Mouse (Mus musculus) CH12.LX (cell line): Measurements from ENCODE around the gene Glrp1. TPM values are rescaled to one million over a fixed set of nuclear protein-coding genes. Genes with fewer than 3 reads are reported as not detected.

Experiments
- DNase-seq: peaks from one replicate; pipeline ENCODE4 v3.0.0-alpha.2; 2013; ENCODE audit errors: extremely low read depth
- H3K27ac ChIP-seq: 2 replicates; pipeline ENCODE4 v1.5.1; 2012; ENCODE audit warnings: low read depth, mild to moderate bottlenecking, control low read depth, moderate library complexity; ENCODE audit not compliant: insufficient read depth
- H3K27me3 ChIP-seq: replicated peaks from 2 replicates; pipeline ENCODE3; 2012; ENCODE audit warnings: inconsistent platforms
- H3K36me3 ChIP-seq, 2 experiments: replicated peaks in 1 of 2; 2 replicates each; pipeline versions ENCODE3 to v1.6.1; 2012; ENCODE audit warnings: inconsistent platforms in 1 of 2, low read length in 1 of 2, mild to moderate bottlenecking in 1 of 2, mixed read lengths in 1 of 2, moderate library complexity in 1 of 2; ENCODE audit not compliant: control insufficient read depth in 1 of 2, insufficient read depth in 1 of 2
- H3K4me1 ChIP-seq, 2 experiments: 2 replicates each; pipeline ENCODE4 v1.6.1; 2012; ENCODE audit warnings: inconsistent platforms in 1 of 2, moderate library complexity in 1 of 2; ENCODE audit not compliant: insufficient read depth in 2 of 2, control insufficient read depth in 1 of 2
- H3K4me2 ChIP-seq: 2 replicates; pipeline ENCODE4 v1.6.1; 2012; ENCODE audit warnings: low read depth, mild to moderate bottlenecking, control low read depth; ENCODE audit not compliant: poor library complexity, insufficient read depth, severe bottlenecking
- H3K4me3 ChIP-seq, 3 experiments: fragments of 150-350 bp in 1 of 3; sonication (generic) in 1 of 3; replicated peaks in 1 of 3; 2 replicates each; pipeline versions ENCODE3 to v1.5.1; 2011 to 2012; ENCODE audit warnings: low read depth in 2 of 3, low read length in 2 of 3, mild to moderate bottlenecking in 2 of 3, moderate library complexity in 2 of 3, control low read depth in 1 of 3, improper control_type of control experiment in 1 of 3, inconsistent platforms in 1 of 3, mixed read lengths in 1 of 3; ENCODE audit not compliant: poor library complexity in 1 of 3
- H3K79me2 ChIP-seq: replicated peaks from 2 replicates; pipeline ENCODE4 v1.6.1; 2012; ENCODE audit warnings: mild to moderate bottlenecking, moderate library complexity; ENCODE audit not compliant: control insufficient read depth, poor library complexity, insufficient read depth, severe bottlenecking; ENCODE audit errors: extremely low read depth
- H3K9ac ChIP-seq: 2 replicates; pipeline ENCODE4 v1.6.1; 2012; ENCODE audit warnings: low read depth, mild to moderate bottlenecking, control low read depth, moderate library complexity; ENCODE audit not compliant: insufficient read depth
- H3K9me3 ChIP-seq: replicated peaks from 2 replicates; pipeline ENCODE3; 2012; ENCODE audit warnings: low read length, inconsistent platforms, mixed read lengths
- BHLHE40 ChIP-seq: IDR thresholded peaks from 2 replicates; pipeline ENCODE4 v1.6.1; 2011; ENCODE audit warnings: mild to moderate bottlenecking, low read depth, low read length, improper control_type of control experiment
- CTCF ChIP-seq, 2 experiments: IDR thresholded peaks in 1 of 2; conservative IDR thresholded peaks in 1 of 2; 2 replicates each; pipeline ENCODE4 v1.5.1; 2011 to 2012; ENCODE audit warnings: low read depth in 2 of 2, low read length in 2 of 2, improper control_type of control experiment in 1 of 2, inconsistent platforms in 1 of 2, mild to moderate bottlenecking in 1 of 2, moderate library complexity in 1 of 2
- ELF1 ChIP-seq: IDR thresholded peaks from 2 replicates; pipeline ENCODE4 v1.6.1; 2014; ENCODE audit warnings: low read depth, mild to moderate bottlenecking, inconsistent platforms, low read length, improper control_type of control experiment
- EP300 ChIP-seq: IDR thresholded peaks from 2 replicates; pipeline ENCODE4 v1.6.1; 2011; ENCODE audit warnings: low read length, improper control_type of control experiment
- ETS1 ChIP-seq: conservative IDR thresholded peaks from 2 replicates; pipeline ENCODE4 v1.6.1; 2012; ENCODE audit warnings: low read depth, mild to moderate bottlenecking, inconsistent platforms, low read length, improper control_type of control experiment, moderate library complexity
- GABPA ChIP-seq: IDR thresholded peaks from 2 replicates; pipeline ENCODE4 v1.6.1; 2012; ENCODE audit warnings: low read depth, low read length, improper control_type of control experiment, inconsistent platforms; ENCODE audit not compliant: insufficient replicate concordance
- HCFC1 ChIP-seq: IDR thresholded peaks from 2 replicates; pipeline ENCODE4 v1.6.1; 2012; ENCODE audit warnings: low read depth, mild to moderate bottlenecking, inconsistent platforms, low read length, improper control_type of control experiment
- IRF4 ChIP-seq: IDR thresholded peaks from 2 replicates; pipeline ENCODE4 v1.6.1; 2014; ENCODE audit warnings: low read depth, mild to moderate bottlenecking, inconsistent platforms, low read length, improper control_type of control experiment
- JUND ChIP-seq: conservative IDR thresholded peaks from 2 replicates; pipeline ENCODE4 v1.6.1; 2011; ENCODE audit warnings: low read depth, low read length, improper control_type of control experiment
- KAT2A ChIP-seq: IDR thresholded peaks from 2 replicates; pipeline ENCODE4 v1.6.1; 2012; ENCODE audit warnings: low read length, improper control_type of control experiment, inconsistent platforms; ENCODE audit not compliant: insufficient replicate concordance
- MAX ChIP-seq: IDR thresholded peaks from 2 replicates; pipeline ENCODE4 v1.6.1; 2011; ENCODE audit warnings: low read length, improper control_type of control experiment
- MAZ ChIP-seq: IDR thresholded peaks from 2 replicates; pipeline ENCODE4 v1.6.1; 2012; ENCODE audit warnings: low read depth, mild to moderate bottlenecking, inconsistent platforms, low read length, improper control_type of control experiment, moderate library complexity
- MEF2A ChIP-seq: IDR thresholded peaks from 2 replicates; pipeline ENCODE4 v1.6.1; 2014; ENCODE audit warnings: low read depth, mild to moderate bottlenecking, inconsistent platforms, low read length, improper control_type of control experiment, borderline replicate concordance
- MXI1 ChIP-seq: IDR thresholded peaks from 2 replicates; pipeline ENCODE4 v1.6.1; 2011; ENCODE audit warnings: mild to moderate bottlenecking, low read depth, low read length, improper control_type of control experiment
- MYC ChIP-seq: IDR thresholded peaks from 2 replicates; pipeline ENCODE4 v1.6.1; 2011; ENCODE audit warnings: low read depth, mild to moderate bottlenecking, improper control_type of control experiment, low read length
- NELFE ChIP-seq: IDR thresholded peaks from 2 replicates; pipeline ENCODE4 v1.6.1; 2011; ENCODE audit warnings: low read depth, low read length, improper control_type of control experiment
- POLR2A ChIP-seq: IDR thresholded peaks from 2 replicates; pipeline ENCODE4 v1.6.1; 2011; ENCODE audit warnings: low read depth, mild to moderate bottlenecking, improper control_type of control experiment, low read length
- POLR2AphosphoS2 ChIP-seq: IDR thresholded peaks from 2 replicates; pipeline ENCODE4 v1.6.1; 2011; ENCODE audit warnings: low read depth, low read length, improper control_type of control experiment
- SIN3A ChIP-seq: IDR thresholded peaks from 2 replicates; pipeline ENCODE4 v1.6.1; 2012; ENCODE audit warnings: low read length, improper control_type of control experiment, inconsistent platforms
- SMC3 ChIP-seq: IDR thresholded peaks from 2 replicates; pipeline ENCODE4 v1.6.1; 2011; ENCODE audit warnings: low read depth, low read length, improper control_type of control experiment
- TCF12 ChIP-seq: IDR thresholded peaks from 2 replicates; pipeline ENCODE4 v1.6.1; 2014; ENCODE audit warnings: low read depth, mild to moderate bottlenecking, inconsistent platforms, low read length, improper control_type of control experiment
- UBTF ChIP-seq: IDR thresholded peaks from 2 replicates; pipeline ENCODE4 v1.6.1; 2012; ENCODE audit warnings: low read depth, mild to moderate bottlenecking, inconsistent platforms, low read length, improper control_type of control experiment, moderate library complexity
- USF1 ChIP-seq: IDR thresholded peaks from 2 replicates; pipeline ENCODE4 v1.6.1; 2014; ENCODE audit warnings: low read depth, mild to moderate bottlenecking, inconsistent platforms, low read length, improper control_type of control experiment
- ZKSCAN1 ChIP-seq: IDR thresholded peaks from 2 replicates; pipeline ENCODE4 v1.6.1; 2012; ENCODE audit warnings: low read depth, inconsistent platforms, low read length, improper control_type of control experiment, borderline replicate concordance
- ZMIZ1 ChIP-seq: IDR thresholded peaks from 2 replicates; pipeline ENCODE4 v1.6.1; 2012; ENCODE audit warnings: low read depth, mild to moderate bottlenecking, inconsistent platforms, low read length, improper control_type of control experiment
- dilution Hi-C: fragments of 300-500 bp; cut with MboI; formaldehyde crosslinking; loops from 2 replicates; pipeline ENCODE4 v1.14.3; 2020; ENCODE audit warnings: low sequenced_read_pairs; ENCODE audit not compliant: extremely low pct_unique_long_range_greater_than_20kb, extremely low pct_ligation_motif_present
- in situ Hi-C: fragments of 300-500 bp; cut with MboI; formaldehyde crosslinking; loops from 3 replicates; pipeline ENCODE4 v1.14.3; 2019; ENCODE audit warnings: low sequenced_read_pairs, low pct_ligation_motif_present, low pct_unique_long_range_greater_than_20kb, mixed read lengths
- polyA plus RNA-seq: library from polyadenylated mRNA; unstranded; fragments of >175 nt; gene quantifications from 2 replicates; pipeline ENCODE4 v1.2.1, GENCODE M21; 2012; ENCODE audit warnings: low read depth; ENCODE audit not compliant: insufficient read length
- total RNA-seq, 2 experiments: library from RNA; depleted of rRNA; stranded (reverse); fragments of 300-350 nt in 1 of 2; fragments of >200 nt in 1 of 2; gene quantifications; 2 replicates each; pipeline ENCODE4 v1.2.3; 2012 to 2014

The Glrp1 gene
- total RNA-seq (2012; rRNA removed), result 4.0 and 9.3 TPM in 2 replicates
- 6.1 and 6.3 TPM in 2 replicates for total RNA-seq (2014; rRNA removed)
- 9.1 and 11.7 TPM in 2 replicates for polyA plus RNA-seq

DNA sequence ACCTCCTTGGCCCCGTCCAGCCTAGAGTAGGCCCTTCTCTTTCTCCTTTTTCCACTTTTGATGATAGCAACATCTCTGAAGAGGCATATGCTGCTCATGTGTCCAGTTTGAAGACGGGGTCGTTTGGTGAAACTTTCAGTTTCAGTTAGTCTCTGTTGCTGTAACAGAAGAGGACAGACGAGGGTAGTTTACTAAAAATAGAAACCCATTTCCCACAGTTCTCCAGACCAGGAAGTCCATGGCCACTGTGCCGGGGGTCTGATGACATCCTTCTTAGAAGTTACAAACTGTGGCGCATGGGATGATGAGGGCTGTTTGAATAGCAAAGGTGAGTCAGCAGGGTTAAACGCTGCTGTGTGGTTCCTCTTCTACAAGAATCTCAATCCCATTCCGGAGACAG lies at the start of gene Glrp1:
TSS of gene Glrp1 (minus strand) at position 278 of the 400 bp plus-strand sequence.
- H3K9me3 ChIP-seq, result peaks cover 34% of the 10 kb centered on the region
- H3K27ac ChIP-seq, result peak within 1 kb of the TSS; percentile 94
- peak within 1 kb of the TSS; percentile 53 to 73 (median 55) for H3K4me3 ChIP-seq
- TF ChIP-seq ZMIZ1, result 0 out of 2 replicates have a peak, but pooled peaks have one; percentile 28
- peak; percentile 79 for TF ChIP-seq MYC
- TF ChIP-seq MAZ, result 0 out of 2 replicates have a peak, but pooled peaks have one; percentile 13
- TF ChIP-seq BHLHE40, result peak; percentile 57
- TF ChIP-seq MEF2A, result peak; percentile 95
- TF ChIP-seq SIN3A, result peak; percentile 72
- peak; percentile 59 for TF ChIP-seq HCFC1
- TF ChIP-seq TCF12, result peak; percentile 53; the same call in 1 of the 2 replicates
- no peak for TF ChIP-seq CTCF (conservative IDR thresholded peaks at IDR 0.05 in 1 of 2, IDR thresholded peaks at IDR 0.05 in 1 of 2; ENCODE audit: low read depth in 2 of 2, low read length in 2 of 2)
- no peak for TF ChIP-seq JUND
- TF ChIP-seq ZKSCAN1, result no peak
- TF ChIP-seq NELFE, result no peak
- TF ChIP-seq ELF1, result peak; percentile 91
- peak; percentile 33; the same call in 1 of the 2 replicates for TF ChIP-seq EP300
- TF ChIP-seq MXI1, result peak; percentile 71
- TF ChIP-seq MAX, result peak; percentile 55
- no peak for TF ChIP-seq POLR2AphosphoS2
- TF ChIP-seq ETS1, result peak; percentile 74
- peak; percentile 67 for TF ChIP-seq IRF4
- TF ChIP-seq KAT2A, result 0 out of 2 replicates have a peak, but pooled peaks have one; percentile 25
- 0 out of 2 replicates have a peak, but pooled peaks have one; percentile 20 for TF ChIP-seq POLR2A
- peaks cover 10 to 16% of the 10 kb centered on the region in 2 experiments for H3K36me3 ChIP-seq
- no peaks in the 10 kb centered on the region for H3K27me3 ChIP-seq
- H3K4me2 ChIP-seq, result peak within 1 kb of the TSS; percentile 81
- in situ Hi-C loops (no loop called here), dilution Hi-C loops (no loop called here)
- DNase-seq, result peak; percentile 77
- peaks cover 5 to 17% of the 10 kb centered on the region in 2 experiments; a peak in 2 of 4 replicates for H3K4me1 ChIP-seq
- H3K79me2 ChIP-seq, result no peaks in the 10 kb centered on the region; the same call in none of the 2 replicates
- H3K9ac ChIP-seq, result peak within 1 kb of the TSS; percentile 96

DNA sequence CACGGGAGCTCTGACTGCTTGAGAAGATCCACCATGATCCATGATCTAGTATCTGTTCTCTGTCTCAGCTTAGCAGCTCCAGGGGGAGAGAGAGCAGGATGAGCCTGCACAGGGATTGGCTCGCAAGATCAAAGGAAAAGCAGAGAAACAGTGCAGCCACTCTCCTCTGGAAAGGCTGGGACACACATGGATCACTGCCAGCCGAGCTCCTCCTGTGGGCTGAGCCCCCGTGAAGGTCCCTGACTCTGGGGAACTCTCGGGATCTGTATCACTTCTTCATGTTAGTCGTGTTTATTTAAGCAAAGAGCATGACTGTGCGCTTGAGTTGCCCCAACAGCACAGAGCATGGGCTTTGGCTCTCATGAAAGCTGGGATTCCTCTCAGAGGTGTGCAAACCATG lies 49.4 kb upstream of the Glrp1 start:
- H3K27ac ChIP-seq, result no peak overlapping the region
- in situ Hi-C loops, result no loop called here
- dilution Hi-C loops, result no loop called here
- TF ChIP-seq JUND, result no peak
- TF ChIP-seq CTCF (conservative IDR thresholded peaks at IDR 0.05 in 1 of 2, IDR thresholded peaks at IDR 0.05 in 1 of 2; ENCODE audit: low read depth in 2 of 2, low read length in 2 of 2), result no peak
- no peak for TF ChIP-seq ZMIZ1
- no peak for TF ChIP-seq USF1
- TF ChIP-seq KAT2A, result no peak
- TF ChIP-seq EP300, result no peak
- TF ChIP-seq ETS1, result no peak
- no peak for TF ChIP-seq GABPA
- TF ChIP-seq SMC3, result no peak
- no peak for TF ChIP-seq POLR2AphosphoS2
- no peak for TF ChIP-seq UBTF
- TF ChIP-seq, all 38 proteins: peak for 0
- Histone ChIP-seq H3K9ac (no peak overlapping the region), H3K4me1 (peaks cover 3 to 15% of the 10 kb centered on the region in 2 experiments; a peak in 3 of 4 replicates), H3K4me2 (no peak overlapping the region), H3K4me3 (no peak overlapping the region), H3K79me2 (no peaks in the 10 kb centered on the region), H3K9me3 (peaks cover 47% of the 10 kb centered on the region), H3K27me3 (no peaks in the 10 kb centered on the region), H3K36me3 (no peaks in the 10 kb centered on the region)
- DNase-seq, result no peak
